8 mouse cellular contexts compared by ENCODE assay signal in the genomic region with DNA sequence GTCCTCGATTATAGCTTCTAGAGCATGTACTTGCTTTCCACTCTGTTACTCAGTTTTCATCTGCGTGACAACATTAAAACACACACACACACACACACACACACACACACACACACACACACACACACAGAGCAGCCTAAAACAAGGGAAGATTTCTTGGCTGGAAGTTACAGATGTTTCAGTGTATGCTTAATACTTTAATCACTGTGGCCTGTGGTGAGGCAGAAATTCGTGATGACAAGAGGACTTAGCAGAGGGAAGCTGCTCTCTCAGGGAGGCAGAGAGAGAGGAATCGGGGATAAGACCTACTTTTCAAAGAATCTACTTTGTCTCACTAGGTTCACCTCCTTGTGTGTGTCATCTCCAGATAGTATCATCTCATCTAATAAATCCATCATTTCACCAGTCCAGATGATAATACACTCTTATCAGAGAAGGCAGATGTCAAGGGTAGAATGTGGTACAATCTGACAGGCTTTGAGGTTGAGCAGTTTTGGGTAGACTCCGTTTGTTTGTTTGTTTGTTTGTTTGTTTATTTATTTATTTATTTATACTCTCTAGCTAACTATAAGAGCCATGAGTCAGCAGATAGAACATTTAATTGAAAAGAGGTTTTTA. TPM values are rescaled to one million over a fixed set of nuclear protein-coding genes. Genes with fewer than 3 reads are reported as not detected.
A peak's percentile ranks its signal among the peaks of the same experiment; 100 is the strongest.
DNase-seq lines count a peak whose midpoint lies in the region; ATAC-seq lines count a peak whose summit lies in the region.

No protein-coding gene starts in this region.

- H3K9me3 ChIP-seq in heart, embryonic 14.5 days (ENCODE audit: control insufficient read depth, low read length), result no peaks in the 10 kb centered on the region

- H3K4me2 ChIP-seq in heart, embryonic 14.5 days (ENCODE audit: low read length), result peak overlapping the region; percentile 70

- no peak for DNase-seq in heart, postnatal 25 days (ENCODE audit: low spot score)
- DNase-seq in Muller cell, postnatal 12 days (ENCODE audit: inconsistent ontology term), result peak; percentile 43
- peak; percentile 5 for DNase-seq in heart, postnatal 4 days
- DNase-seq in natural killer cell, adult 2 months (ENCODE audit: low spot score in 2 of 2), result no peak
- DNase-seq in cerebellum, adult 8-10 months, result no peak
- DNase-seq in lung, postnatal 25 days (ENCODE audit: low spot score), result no peak

- peak overlapping the region; percentile 95 to 97; a peak in 3 of 4 replicates for H3K4me3 ChIP-seq in heart, embryonic 14.5 days (ENCODE audit: control insufficient read depth in 1 of 2, insufficient read depth in 1 of 2, low read depth in 1 of 2, low read length in 2 of 2)

- ATAC-seq in heart, embryonic 14.5 days (ENCODE audit: insufficient number of reproducible peaks, insufficient read depth, low FRiP score, low read depth), result no peak
- ATAC-seq in megakaryocyte-erythroid progenitor cell, adult 5-6 weeks (replicated peaks; ENCODE audit: low FRiP score, low TSS enrichment, poor library complexity, severe bottlenecking), result peak; percentile 35

- H3K9ac ChIP-seq in heart, embryonic 14.5 days (ENCODE audit: low read length), result peak overlapping the region; percentile 87

- H3K27ac ChIP-seq in heart, embryonic 14.5 days (replicated peaks in 1 of 2; ENCODE audit: control insufficient read depth in 1 of 2, insufficient read depth in 1 of 2, low read depth in 2 of 2, low read length in 2 of 2), result peak overlapping the region; percentile 93; a peak in 2 of 4 replicates

- intact Hi-C loops in heart, postnatal 25 days (cut with DNase I), result loop anchor here (1.0 to 5.0 kb wide), 4 partner anchors 47 to 257 kb away; no protein-coding TSS in a partner anchor

- H3K4me1 ChIP-seq in heart, embryonic 14.5 days (ENCODE audit: control insufficient read depth in 2 of 2, insufficient read depth in 2 of 2, low read length in 2 of 2), result peaks cover 7 to 18% of the 10 kb centered on the region in 2 experiments

- no peaks in the 10 kb centered on the region for H3K36me3 ChIP-seq in heart, embryonic 14.5 days (ENCODE audit: control insufficient read depth, insufficient read depth, low read length)

- H3K27me3 ChIP-seq in heart, embryonic 14.5 days (ENCODE audit: control insufficient read depth, insufficient read depth, low read length), result no peaks in the 10 kb centered on the region

- 42% methylated on average over 5 of the region's 5 CpGs for WGBS in heart, embryonic 14.5 days

RNA-seq across cellular contexts. Expression of gene Vwa8, which starts 1.2 kb away (rescaled TPM):
- 23.1 and 25.2 TPM in 2 replicates for polyA plus RNA-seq in heart, embryonic 14.5 days (2014; fragmentation: Nextera tagmentation; extraction: Ambion mirVana)
- total RNA-seq in heart, postnatal 25 days (2021), result 100 to 1,000 TPM; 140 to 147 TPM
- total RNA-seq in heart, postnatal 4 days (2021), result 100 to 1,000 TPM; 129 to 144 TPM
- 9.3 and 12.2 TPM in 2 replicates for total RNA-seq in megakaryocyte-erythroid progenitor cell, adult 5-6 weeks (2014; fragmentation: Nextera tagmentation)
- total RNA-seq in megakaryocyte-erythroid progenitor cell, adult 5-6 weeks (2017), result 11.8 and 19.9 TPM in 2 replicates

Comparison
In these comparisons a context has a peak if more than half of its experiments do, and no peak if none do; other contexts are left out.
1. DNase-seq: peak in Muller cell, postnatal 12 days (single experiment) and heart, postnatal 4 days (single experiment); none in heart, postnatal 25 days (single experiment), natural killer cell, adult 2 months (0 of 2), cerebellum, adult 8-10 months (single experiment) and lung, postnatal 25 days (single experiment).
2. RNA of gene Vwa8, which starts 1.2 kb away (total RNA-seq): 140 to 147 TPM in heart, postnatal 25 days and 129 to 144 TPM in heart, postnatal 4 days; 9.3 to 19.9 TPM in megakaryocyte-erythroid progenitor cell, adult 5-6 weeks; every median in the first group is over 4 times any median in the second.